Mouse (Mus musculus) neutrophil, adult 5-6 weeks (primary cell): ENCODE results near the gene Dtl. TPM values are rescaled to one million over a fixed set of nuclear protein-coding genes. Genes with fewer than 3 reads are reported as not detected.

Source experiments
- ATAC-seq: fragments of 151-379, 151-347 bp; 2 replicates; pipeline ENCODE4 v1.8.0; 2017; ENCODE audit warnings: mild to moderate bottlenecking, moderate TSS enrichment; ENCODE audit not compliant: insufficient number of reproducible peaks, poor library complexity, low FRiP score, severe bottlenecking; ENCODE audit errors: extremely low read depth
- total RNA-seq: library from RNA; stranded (forward); fragments of 200-1000 nt; gene quantifications from 2 replicates; pipeline ENCODE4 v1.2.3, GENCODE M21; 2017

Gene Dtl
- total RNA-seq, 1 experiment from 2014 or later, result 0.58 TPM

DNA sequence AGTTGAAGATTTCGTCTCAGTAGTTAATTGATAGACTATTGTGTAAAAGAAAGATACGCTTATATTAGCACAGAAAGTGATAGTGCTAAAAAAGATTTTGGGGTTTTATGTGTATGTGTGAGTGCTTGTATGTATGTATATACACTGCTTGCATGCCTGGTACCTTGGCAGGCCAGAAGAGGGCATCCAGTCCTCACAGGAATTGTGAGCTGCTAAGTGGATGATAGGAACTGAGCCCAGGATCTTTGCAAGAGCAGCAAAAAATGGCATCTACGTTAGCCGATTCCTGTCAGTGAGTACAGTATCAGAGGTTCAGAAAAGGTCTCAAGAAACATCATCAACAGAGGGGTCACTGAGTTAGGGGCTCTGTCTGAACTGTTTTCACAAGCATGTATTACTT lies 9.1 kb upstream of the Dtl start:
- ATAC-seq, result no peak

DNA sequence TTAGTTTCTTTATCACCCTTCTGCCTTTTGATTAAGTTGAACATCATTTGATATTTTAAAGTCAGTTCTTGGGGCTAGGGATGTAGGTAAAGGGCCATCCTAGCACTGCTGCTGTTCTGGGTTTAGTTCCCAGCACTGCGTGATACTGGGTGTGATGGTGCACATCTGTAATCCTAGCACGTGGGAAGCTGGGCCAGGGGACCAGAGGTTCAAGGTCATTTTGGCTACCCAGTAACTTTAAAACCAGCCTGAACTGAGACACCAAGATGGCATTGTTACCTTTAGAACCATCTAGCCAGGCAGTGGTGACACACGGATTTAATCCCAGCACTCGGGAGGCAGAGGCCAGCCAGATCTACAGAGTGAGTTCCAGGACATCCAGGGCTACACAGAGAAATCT lies 8.5 kb upstream of the Dtl start:
- no peak for ATAC-seq

DNA sequence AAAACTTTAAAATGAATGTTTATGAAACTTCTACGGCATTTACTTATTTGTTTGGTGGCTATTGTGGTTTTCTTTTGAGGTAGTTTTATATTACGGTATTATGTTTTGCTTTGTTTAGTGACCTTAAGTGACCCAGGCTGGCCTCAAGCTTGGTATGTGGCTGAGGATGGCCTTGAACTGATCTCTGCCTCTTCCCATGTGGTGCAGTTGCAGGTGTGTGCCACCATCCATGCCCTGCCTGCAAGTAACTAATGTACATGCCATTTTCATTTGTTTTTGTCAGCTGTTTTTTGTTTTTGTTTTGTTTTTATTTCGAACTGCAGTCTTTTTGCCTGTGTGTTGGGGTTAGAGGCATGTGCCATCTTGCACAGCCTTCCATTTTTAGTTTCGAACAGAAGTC lies 6.3 kb upstream of the Dtl start:
- no peak for ATAC-seq

DNA sequence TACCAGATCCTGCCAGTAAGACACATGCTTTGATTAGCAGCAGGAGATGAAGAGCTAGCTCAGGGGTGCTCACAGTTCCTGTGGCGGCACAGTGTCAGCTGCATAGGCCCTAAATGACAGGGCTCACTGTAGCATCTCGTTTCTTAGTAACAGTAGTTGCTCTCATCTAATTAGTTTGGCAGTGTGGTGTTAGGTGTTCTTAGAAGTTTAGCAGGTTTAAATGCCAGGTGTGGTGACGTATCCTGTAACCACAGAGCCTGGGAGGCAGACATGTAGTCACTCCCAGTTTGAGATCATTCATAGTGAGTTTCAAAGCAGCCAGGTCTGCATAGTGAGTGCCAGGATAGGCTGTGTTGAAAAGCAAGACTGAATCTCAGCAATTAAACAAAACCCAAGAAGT lies 4.2 kb upstream of the Dtl start:
- ATAC-seq, result no peak

DNA sequence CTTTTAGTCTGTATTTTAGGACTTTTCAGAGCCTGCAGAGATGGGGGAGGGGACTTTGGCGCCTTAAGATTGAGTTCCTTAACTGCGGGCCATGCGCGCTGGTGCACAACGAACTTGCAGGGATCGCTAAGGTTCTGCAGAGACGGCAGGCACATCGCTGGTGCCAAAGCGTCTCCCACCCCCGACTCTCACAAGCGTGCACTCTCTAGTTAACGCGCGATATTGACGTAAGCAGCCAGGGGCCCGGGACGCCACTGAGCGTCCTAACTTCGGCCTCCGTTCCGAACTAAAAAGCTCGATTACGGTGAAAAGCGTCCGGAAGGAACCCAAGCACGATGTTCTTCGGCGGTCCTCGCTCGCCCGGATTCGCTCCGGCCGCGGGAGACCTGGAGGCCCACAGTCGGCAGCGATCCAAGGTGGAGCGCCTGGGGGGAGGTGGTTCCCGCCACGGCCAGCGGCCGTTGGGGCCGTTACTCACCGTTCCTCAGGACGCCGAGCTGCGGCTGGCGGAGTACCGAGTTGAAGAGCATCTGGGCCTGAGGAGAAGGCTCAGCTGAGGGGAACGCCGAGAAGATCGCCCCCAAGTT lies 380 bp downstream of the Dtl start:
- ATAC-seq, result no peak

DNA sequence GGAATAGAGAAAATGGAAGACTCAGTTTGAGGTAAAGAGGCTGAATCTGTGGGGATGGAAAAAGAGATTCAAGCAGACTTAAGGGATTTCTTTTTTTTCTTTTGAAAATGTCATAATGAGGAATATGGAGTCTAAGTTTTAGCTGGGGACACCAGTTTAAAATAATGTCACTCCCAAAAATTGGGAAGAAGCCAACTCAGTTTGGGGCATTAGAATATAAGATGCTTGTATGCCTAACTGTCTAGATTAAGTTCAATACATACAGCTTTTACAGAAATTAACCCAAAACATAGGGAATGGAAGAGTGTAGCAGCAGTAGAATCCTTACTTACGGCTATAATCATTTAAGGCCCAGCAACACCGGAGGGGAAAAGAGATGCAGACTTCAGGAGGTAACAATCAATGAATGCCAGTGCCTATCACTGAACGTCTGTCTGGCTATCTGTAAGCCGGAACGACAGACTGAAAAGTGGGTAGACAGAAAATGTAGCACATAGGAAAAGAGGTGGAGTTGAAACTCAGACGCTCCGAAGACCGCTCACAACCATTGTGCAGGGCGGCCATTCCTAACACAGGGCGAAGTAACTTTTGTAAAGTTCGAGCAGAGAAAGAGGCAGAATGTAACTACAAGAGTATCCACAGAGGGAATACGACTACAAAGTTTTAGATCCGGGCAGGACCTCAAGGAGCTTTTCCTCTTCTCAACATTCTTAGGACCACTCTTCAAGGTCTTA lies 1.3 kb downstream of the Dtl start:
- ATAC-seq, result no peak

DNA sequence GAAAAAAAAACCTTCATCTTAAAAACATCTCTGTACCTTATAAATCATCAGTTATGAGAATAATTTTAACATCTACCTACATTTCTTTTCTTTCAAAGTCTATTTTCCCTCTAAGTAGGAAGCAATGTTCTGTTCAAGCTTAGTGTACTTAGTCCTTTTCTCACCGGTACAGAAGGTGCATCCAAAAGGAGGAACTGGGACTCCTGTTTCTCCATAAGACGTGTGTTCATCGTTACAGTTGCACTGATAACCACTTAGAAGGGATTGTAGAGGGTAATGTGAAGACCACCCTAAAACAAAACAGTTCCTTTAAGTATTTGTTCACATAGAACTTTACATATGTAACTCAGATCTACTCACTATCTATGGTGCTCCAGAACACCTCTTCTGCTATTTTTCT lies 4.9 kb downstream of the Dtl start:
- no peak for ATAC-seq

DNA sequence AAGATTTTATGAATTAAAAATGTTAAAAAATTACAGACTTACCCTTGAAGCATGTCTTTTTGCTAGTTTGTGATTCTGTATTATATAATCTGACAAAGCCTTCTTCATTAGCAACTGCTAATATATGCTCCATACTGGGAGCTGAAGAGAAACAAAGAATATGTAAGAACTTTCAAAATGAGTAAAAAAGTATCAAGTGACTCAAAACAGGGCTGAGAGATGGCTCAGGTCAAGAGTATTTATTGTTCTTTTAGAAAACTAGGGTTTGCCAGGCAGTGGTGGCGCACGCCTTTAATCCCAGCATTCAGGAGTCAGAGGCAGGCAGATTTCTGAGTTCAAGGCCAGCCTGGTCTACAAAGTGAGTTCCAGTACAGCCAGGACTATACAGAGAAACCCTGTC lies 5.7 kb downstream of the Dtl start:
- no peak for ATAC-seq

DNA sequence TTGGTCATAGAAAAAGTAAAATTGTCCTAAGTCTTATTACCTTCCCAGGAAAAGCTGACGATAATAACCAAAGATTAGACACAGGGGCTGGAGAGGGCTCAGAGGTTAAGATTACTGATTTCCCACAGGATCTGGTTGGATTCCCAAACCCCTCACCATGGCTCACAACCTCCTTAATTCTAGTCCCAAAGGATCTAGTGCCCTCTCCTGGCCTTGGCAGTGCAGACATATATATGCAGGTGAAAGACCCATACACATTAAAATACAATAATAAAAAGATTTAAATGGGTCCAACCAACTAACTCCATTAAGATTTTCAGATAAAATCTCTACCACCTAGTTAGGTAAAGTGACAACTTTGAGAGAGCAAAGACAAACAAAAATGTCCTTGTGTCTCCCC lies 7.5 kb downstream of the Dtl start:
- ATAC-seq, result no peak

DNA sequence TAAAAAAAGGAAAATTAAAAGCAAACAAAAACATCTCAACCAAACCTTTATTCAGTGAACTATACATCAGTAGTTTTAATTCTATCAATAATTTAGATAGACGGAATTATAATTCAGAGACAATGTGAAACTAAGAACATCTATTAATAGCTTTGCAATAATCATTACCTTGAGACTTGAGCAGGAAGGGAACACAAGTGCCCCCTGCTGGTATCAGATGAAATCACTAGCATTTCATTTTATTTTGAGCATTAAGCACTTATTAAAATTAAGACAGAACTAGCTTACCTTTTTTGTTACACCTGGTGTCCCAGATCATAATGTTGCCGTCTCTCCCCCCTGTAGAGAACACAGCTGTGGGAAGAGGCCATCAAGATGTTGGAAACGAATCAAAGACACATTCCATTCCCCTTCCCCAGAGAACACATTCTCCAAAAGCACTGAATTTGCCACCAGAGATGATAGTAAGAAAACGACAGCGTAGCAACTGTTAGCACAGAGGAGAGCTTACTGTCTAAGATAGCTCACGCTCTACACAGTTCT lies 12.4 kb downstream of the Dtl start:
- peak; percentile 73; the same call in 1 of the 2 replicates for ATAC-seq

DNA sequence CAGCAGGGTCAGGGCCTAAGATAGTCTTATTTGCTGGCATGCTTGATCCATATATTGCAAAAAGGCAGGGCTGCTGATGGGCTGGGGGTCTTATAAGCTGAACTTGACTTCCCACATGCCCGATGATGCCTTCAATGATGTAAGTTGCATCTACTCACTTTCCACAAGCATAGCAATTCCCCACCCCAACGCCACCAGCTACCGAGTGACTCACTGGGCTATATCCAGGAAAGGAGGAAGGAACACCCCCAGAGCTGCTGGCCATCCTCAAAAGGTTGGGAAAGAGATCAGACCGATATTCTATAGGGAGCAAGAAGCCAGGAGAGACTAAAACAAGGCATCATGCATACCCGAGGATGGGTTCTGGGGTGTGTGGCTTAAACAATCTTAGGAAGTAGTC lies 15.6 kb downstream of the Dtl start:
- no peak for ATAC-seq

DNA sequence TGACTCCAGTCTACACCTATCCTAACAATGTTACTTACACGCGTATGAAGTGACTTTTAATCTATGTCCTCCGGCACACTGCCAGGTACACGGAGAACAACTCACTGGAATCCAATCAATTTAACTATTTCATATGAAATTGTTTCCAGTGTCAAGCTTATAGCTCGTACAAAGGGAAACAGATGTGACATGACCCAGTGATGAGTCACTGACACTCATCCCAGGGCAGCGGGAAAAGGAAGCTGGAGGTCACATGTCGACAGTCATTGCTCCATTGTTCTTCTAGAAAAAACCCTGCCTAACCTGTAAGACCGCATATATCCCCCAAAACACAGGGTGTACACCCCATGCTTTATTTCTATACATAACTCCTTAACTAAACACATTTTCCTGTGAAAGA lies 18.2 kb downstream of the Dtl start:
- no peak for ATAC-seq

DNA sequence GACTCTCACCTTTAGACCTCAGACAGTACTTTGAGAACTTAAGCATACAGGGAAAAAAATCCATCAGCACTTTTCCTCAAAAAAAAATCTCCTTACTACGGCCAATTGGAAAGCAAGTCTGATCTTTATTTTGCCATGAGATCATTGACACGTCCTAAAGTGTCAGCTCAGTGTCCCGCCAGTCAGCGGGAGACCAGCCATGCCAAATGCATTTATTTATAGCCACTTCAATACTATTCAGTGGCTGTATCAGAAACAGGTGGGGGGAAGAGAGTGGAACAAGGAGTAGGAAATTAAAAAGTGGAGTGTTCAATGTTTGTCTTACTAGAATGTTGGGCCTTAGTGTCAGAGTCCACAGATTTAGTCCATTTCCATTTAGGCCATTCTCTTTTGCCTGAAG lies 24.6 kb downstream of the Dtl start:
- no peak for ATAC-seq

DNA sequence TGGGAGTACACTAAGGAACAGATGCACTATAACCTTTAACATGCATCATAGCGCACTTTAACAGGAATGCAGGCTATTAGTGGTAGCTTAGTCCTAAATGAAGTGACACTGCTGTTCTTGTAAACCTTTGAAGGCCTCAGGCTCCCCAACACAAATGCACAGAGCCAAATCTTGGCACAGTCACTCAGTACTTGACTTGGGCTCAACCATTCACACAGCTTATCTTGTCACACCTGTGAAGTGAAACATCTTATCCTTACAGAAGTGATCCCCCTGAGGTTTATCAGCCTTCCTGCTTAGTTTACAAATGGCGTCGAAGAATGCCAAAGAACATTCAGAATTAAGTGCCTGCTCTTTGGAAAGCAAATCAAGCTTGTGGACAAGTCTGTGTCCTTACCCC lies 31.6 kb downstream of the Dtl start:
- ATAC-seq, result no peak

DNA sequence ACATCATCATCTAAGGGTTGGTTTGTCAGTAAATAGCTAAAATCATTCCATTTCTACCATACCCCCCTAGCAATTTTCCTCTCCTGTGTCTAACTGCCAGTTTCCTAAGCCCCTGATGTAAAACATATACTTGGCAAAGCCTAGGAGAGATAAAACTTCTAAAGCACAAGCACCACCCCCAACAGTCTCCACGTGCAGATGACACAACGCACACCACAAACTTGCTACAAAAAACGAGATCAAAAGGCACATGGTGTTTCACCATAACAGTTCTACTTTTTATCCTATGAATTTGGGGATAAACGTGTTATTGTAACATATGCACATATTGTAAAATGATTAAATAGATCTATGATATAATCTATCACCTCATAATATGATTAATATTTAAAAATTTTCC lies 33.7 kb downstream of the Dtl start:
- no peak for ATAC-seq

DNA sequence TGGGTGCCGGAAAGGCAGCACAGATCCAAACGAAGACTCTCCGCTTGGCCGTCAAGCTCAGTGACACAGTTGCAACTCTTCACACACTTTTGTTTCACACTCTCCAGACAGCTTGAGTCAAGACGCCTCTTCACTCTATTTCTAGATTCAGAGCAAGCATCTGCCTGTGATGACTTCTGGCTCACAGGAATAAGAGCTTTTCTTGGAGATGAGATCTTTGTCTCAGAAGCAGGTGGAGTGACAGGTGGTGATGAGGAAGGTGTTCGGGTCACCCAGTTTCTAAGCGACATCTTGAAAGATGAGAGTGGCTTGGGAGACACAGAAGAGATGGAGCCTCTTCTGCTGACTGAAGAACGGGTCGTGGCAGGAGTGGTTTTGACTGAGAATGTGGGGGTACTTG lies 34.3 kb downstream of the Dtl start:
- ATAC-seq, result no peak

DNA sequence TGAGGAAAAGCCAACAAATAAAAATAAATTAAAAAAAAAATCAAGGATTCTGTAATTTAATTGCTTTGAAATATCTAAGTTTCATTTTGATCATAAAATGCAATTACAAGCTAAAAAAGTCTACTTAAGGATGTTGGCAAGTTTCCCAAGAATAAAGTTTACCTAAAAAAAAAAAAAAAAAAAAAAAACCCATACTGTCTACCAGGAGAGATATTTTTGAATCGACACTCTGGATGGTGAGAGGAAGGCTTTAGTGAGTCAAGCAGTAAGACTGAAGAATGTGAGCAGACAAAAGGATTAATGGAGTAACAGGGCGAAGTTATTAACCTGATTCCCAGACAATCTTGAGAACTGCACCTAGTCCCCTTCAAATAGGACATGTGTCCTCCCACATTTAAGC lies 35.0 kb downstream of the Dtl start:
- ATAC-seq, result no peak

DNA sequence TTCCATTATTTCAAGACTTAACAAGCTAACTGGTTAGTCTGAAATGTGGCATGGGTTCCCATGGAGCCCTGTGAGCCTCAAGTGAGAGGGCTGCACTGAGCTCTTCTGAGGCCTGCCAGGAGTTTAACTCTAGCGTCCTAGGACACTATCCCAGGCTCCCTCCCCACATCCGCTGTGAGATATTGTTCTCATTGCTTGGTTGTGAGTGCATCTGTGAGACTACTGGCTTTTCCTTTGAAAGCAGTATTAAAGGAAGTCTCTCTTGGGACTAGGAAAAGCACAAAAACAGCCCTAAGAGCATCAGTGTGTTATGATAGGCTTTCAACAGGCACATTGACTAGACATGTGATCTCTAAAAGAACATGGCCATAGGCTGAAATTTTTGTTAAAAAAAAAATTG lies 40.4 kb downstream of the Dtl start:
- no peak for ATAC-seq

DNA sequence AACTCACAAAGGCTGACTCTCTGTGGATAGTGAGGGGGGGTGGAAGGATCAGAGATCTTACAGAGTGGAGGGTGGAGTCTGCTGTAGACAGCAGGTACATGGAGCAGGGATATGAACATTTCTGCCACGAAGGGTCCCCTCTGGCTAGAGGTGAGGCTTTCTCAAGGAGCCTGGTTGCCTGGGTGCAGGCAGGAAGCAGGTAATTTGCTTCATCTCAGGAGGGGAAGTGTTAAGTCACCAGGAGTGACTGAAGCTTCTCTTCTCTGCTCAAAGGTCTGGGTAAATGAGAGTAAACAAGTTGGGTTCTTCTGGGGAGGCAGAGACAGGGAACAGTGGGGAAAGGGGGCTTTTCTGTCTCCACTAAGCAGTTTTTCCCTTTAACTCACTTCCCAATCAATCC lies 44.3 kb downstream of the Dtl start:
- no peak for ATAC-seq

DNA sequence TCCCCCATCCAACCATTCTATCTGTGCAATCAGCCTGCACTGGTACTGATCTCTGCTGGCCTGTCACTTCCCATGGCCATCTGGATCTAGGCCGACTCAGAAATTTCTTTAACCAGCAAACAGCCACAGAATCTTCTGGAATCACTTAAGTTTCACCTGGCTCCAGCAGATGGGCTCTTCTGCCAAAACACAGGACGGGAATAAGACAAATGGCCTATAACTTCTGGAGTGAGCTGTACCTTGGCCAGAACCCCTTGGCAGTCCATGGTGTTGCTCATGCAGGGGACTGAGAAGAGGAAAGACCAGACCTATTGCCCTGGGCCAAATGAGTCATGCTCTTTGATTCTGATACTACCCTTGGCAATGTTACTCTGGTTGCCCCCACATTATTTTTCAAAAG lies 45.9 kb downstream of the Dtl start:
- no peak for ATAC-seq
